Comparison of ENCODE assay signal across 8 mouse cellular contexts in the genomic region with DNA sequence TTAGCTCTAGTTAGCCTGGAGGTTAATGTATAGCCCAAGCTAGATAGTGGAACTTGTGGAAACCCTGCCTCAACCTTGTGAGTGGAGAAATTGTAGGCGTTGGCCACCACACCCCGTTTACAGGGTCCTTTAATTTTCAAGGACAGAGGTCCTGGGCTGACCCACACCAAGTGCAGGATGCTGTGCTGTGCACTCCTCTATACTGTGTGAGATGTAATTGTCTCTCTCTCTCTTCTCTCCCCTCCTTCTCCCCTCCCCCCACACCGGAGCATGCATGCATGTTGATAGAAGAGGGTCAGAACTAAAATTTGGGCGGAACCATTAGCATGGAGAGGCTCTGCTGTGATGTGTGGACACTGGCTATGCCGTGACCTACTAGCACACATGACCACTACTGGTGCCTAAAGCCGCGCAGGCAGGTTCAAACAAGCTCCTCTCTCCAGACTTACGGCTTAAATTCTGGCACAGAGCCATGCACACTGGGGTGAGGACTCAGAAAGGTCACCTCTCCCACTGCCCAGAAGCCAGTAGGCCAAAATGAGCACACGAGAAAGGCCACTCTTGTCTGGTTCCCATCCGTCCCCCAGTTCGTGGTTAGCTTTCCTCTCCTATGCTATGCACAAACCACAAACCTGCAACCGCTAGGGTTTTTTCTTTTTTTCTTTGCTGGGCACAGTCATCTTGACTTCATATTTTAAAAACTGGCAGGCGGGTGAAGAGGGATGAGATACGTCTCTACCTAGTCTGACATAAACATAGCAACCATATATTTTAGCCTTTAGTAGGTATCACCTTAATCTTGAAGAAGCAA. TPM values are rescaled to one million over a fixed set of nuclear protein-coding genes. Genes with fewer than 3 reads are reported as not detected.
DNase-seq lines count a peak whose midpoint lies in the region; ATAC-seq lines count a peak whose summit lies in the region.

No protein-coding gene starts in this region.

- H3K4me2 ChIP-seq in heart, embryonic 13.5 days, result peak overlapping the region; percentile 99
- H3K4me2 ChIP-seq in embryonic facial prominence, embryonic 13.5 days, result peak overlapping the region; percentile 98
- peak overlapping the region; percentile 91 for H3K4me2 ChIP-seq in midbrain, embryonic 12.5 days (replicated peaks)

- WGBS in heart, embryonic 13.5 days, result 39% methylated on average over 14 of the region's 14 CpGs
- WGBS in embryonic facial prominence, embryonic 13.5 days, result 43% methylated on average over 14 of the region's 14 CpGs
- WGBS in midbrain, embryonic 12.5 days, result 55% methylated on average over 14 of the region's 14 CpGs

- H3K9ac ChIP-seq in heart, embryonic 13.5 days, result peak overlapping the region; percentile 79
- H3K9ac ChIP-seq in embryonic facial prominence, embryonic 13.5 days, result peak overlapping the region; percentile 75; the same call in 1 of the 2 replicates
- H3K9ac ChIP-seq in midbrain, embryonic 12.5 days (replicated peaks), result peak overlapping the region; percentile 54; the same call in 1 of the 2 replicates

- H3K4me3 ChIP-seq in heart, embryonic 13.5 days, result peak overlapping the region; percentile 71
- peak overlapping the region; percentile 62 for H3K4me3 ChIP-seq in embryonic facial prominence, embryonic 13.5 days
- peak overlapping the region; percentile 54 for H3K4me3 ChIP-seq in midbrain, embryonic 12.5 days

- no peaks in the 10 kb centered on the region for H3K36me3 ChIP-seq in heart, embryonic 13.5 days
- no peaks in the 10 kb centered on the region for H3K36me3 ChIP-seq in embryonic facial prominence, embryonic 13.5 days
- no peaks in the 10 kb centered on the region for H3K36me3 ChIP-seq in midbrain, embryonic 12.5 days

- H3K27me3 ChIP-seq in heart, embryonic 13.5 days (replicated peaks), result peaks cover 30% of the 10 kb centered on the region
- H3K27me3 ChIP-seq in embryonic facial prominence, embryonic 13.5 days, result peaks cover 15% of the 10 kb centered on the region
- H3K27me3 ChIP-seq in midbrain, embryonic 12.5 days, result peaks cover 49% of the 10 kb centered on the region

- DNase-seq in heart, adult 8-10 months (ENCODE audit: low spot score), result no peak
- DNase-seq in kidney, adult 8-10 months, result peak; percentile 25 to 44
- no peak for DNase-seq in adipocyte (ENCODE audit: low spot score)
- DNase-seq in frontal cortex, adult 2 months (ENCODE audit: extremely low spot score in 1 of 2, low spot score in 1 of 2), result no peak
- DNase-seq in yolk sac, embryonic 10.5 days (ENCODE audit: low spot score), result no peak

- no peak for ATAC-seq in heart, embryonic 13.5 days (ENCODE audit: extremely low read depth, insufficient number of reproducible peaks, low FRiP score, low TSS enrichment)
- 0 out of 2 replicates have a peak, but pooled peaks have one; percentile 38 for ATAC-seq in embryonic facial prominence, embryonic 13.5 days (ENCODE audit: insufficient number of reproducible peaks, insufficient read depth, low FRiP score, low TSS enrichment, low read depth)
- ATAC-seq in midbrain, embryonic 12.5 days (ENCODE audit: low FRiP score, low read depth), result 0 out of 2 replicates have a peak, but pooled peaks have one; percentile 45

- peaks cover 24% of the 10 kb centered on the region for H3K4me1 ChIP-seq in heart, embryonic 13.5 days
- H3K4me1 ChIP-seq in embryonic facial prominence, embryonic 13.5 days, result peaks cover 16% of the 10 kb centered on the region
- peaks cover 12% of the 10 kb centered on the region for H3K4me1 ChIP-seq in midbrain, embryonic 12.5 days

- no peaks in the 10 kb centered on the region for H3K9me3 ChIP-seq in heart, embryonic 13.5 days
- H3K9me3 ChIP-seq in embryonic facial prominence, embryonic 13.5 days, result no peaks in the 10 kb centered on the region
- no peaks in the 10 kb centered on the region for H3K9me3 ChIP-seq in midbrain, embryonic 12.5 days

- H3K27ac ChIP-seq in heart, embryonic 13.5 days (replicated peaks), result no peak overlapping the region
- H3K27ac ChIP-seq in embryonic facial prominence, embryonic 13.5 days, result no peak overlapping the region
- H3K27ac ChIP-seq in midbrain, embryonic 12.5 days (replicated peaks), result no peak overlapping the region

RNA-seq across cellular contexts. Expression of a gene that starts 0.6 kb away (rescaled TPM):
- 3.5 and 4.3 TPM in 2 replicates for polyA plus RNA-seq in heart, embryonic 13.5 days (2015; fragmentation: Nextera tagmentation; extraction: Ambion mirVana)
- under 1 TPM in 3 of 4 experiments, not detected in 1; 0.49 to 0.75 (median 0.69) TPM for total RNA-seq in heart, adult 8-10 months (2022)
- 10.8 and 12.3 TPM in 2 replicates for polyA plus RNA-seq in embryonic facial prominence, embryonic 13.5 days (2015; fragmentation: Nextera tagmentation; extraction: Ambion mirVana)
- 2.1 and 3.6 TPM in 2 replicates for polyA plus RNA-seq in midbrain, embryonic 12.5 days (2016; fragmentation: Nextera tagmentation; extraction: Ambion mirVana)
- polyA plus RNA-seq in frontal cortex, adult 2 months (2012; rRNA removed), result 2.3 and 4.3 TPM in 2 replicates

RNA-seq across cellular contexts. Expression of a gene that starts 34.3 kb away (rescaled TPM):
- polyA plus RNA-seq in heart, embryonic 13.5 days (2015; fragmentation: Nextera tagmentation; extraction: Ambion mirVana), result 12.4 and 14.0 TPM in 2 replicates
- total RNA-seq in heart, adult 8-10 months (2022), result under 1 TPM; 0.19 to 0.79 (median 0.34) TPM
- polyA plus RNA-seq in embryonic facial prominence, embryonic 13.5 days (2015; fragmentation: Nextera tagmentation; extraction: Ambion mirVana), result 24.2 and 24.7 TPM in 2 replicates
- 21.8 and 21.9 TPM in 2 replicates for polyA plus RNA-seq in midbrain, embryonic 12.5 days (2016; fragmentation: Nextera tagmentation; extraction: Ambion mirVana)
- 0.46 and 0.80 TPM in 2 replicates for polyA plus RNA-seq in frontal cortex, adult 2 months (2012; rRNA removed)

RNA-seq across cellular contexts. Expression of a gene that starts 34.3 kb away (rescaled TPM):
- polyA plus RNA-seq in heart, embryonic 13.5 days (2015; fragmentation: Nextera tagmentation; extraction: Ambion mirVana), result 15.8 and 17.5 TPM in 2 replicates
- 10 to 100 TPM in 3 of 4 experiments, 1 to 10 TPM in 1; 9.6 to 17.8 (median 12.1) TPM for total RNA-seq in heart, adult 8-10 months (2022)
- 13.9 and 14.0 TPM in 2 replicates for polyA plus RNA-seq in embryonic facial prominence, embryonic 13.5 days (2015; fragmentation: Nextera tagmentation; extraction: Ambion mirVana)
- polyA plus RNA-seq in midbrain, embryonic 12.5 days (2016; fragmentation: Nextera tagmentation; extraction: Ambion mirVana), result 13.9 and 15.8 TPM in 2 replicates
- 65.4 and 70.8 TPM in 2 replicates for polyA plus RNA-seq in frontal cortex, adult 2 months (2012; rRNA removed)

Comparison
In these comparisons a context has a peak if more than half of its experiments do, and no peak if none do; other contexts are left out.
1. DNase-seq: peak in kidney, adult 8-10 months (2 of 2); none in heart, adult 8-10 months (single experiment), adipocyte (single experiment), frontal cortex, adult 2 months (0 of 2) and yolk sac, embryonic 10.5 days (single experiment).
2. Peak in every context shown above with its lines, with median percentiles within 50 percentile points of each other: H3K4me2 ChIP-seq, H3K4me3 ChIP-seq and H3K9ac ChIP-seq.